Mouse (Mus musculus) limb, embryonic 14.5 days (tissue): ENCODE data around the gene Ube4b. TPM values are rescaled to one million over a fixed set of nuclear protein-coding genes. Genes with fewer than 3 reads are reported as not detected.
"Not testable (repeated sequence)": the region's sequence is repeated elsewhere in the genome, so short reads cannot be mapped to it uniquely, and the experiment has no call there.

Experiments used
- ATAC-seq: fragments of 200-750 bp; cut with Nextera tagmentation; 2 replicates; pipeline ENCODE4 v1.8.0; 2017; ENCODE audit warnings: low read depth, moderate number of reproducible peaks, moderate TSS enrichment; ENCODE audit not compliant: low FRiP score
- DNase-seq: peaks from one replicate; pipeline ENCODE4 v3.0.0-alpha.2; 2015; ENCODE audit warnings: low spot score
- H3K27ac ChIP-seq: fragments of 300-500 bp; sonication (generic); replicated peaks from 2 replicates; pipeline ENCODE4 v1.5.1; 2014; ENCODE audit warnings: low read depth, mild to moderate bottlenecking, low read length, moderate library complexity, mixed read lengths
- H3K27me3 ChIP-seq: fragments of 300-500 bp; sonication (generic); 2 replicates; pipeline ENCODE4 v1.6.1; 2014; ENCODE audit warnings: low read length, mixed read lengths; ENCODE audit not compliant: control insufficient read depth, insufficient read depth
- H3K36me3 ChIP-seq: fragments of 300-500 bp; sonication (generic); 2 replicates; pipeline ENCODE4 v1.6.1; 2014; ENCODE audit warnings: mild to moderate bottlenecking, low read length, moderate library complexity, mixed read lengths; ENCODE audit not compliant: control insufficient read depth, insufficient read depth
- H3K4me1 ChIP-seq: fragments of 300-500 bp; sonication (generic); 2 replicates; pipeline ENCODE4 v1.6.1; 2014; ENCODE audit warnings: antibody characterized with exemption, low read length, mixed read lengths; ENCODE audit not compliant: control insufficient read depth, insufficient read depth
- H3K4me2 ChIP-seq: fragments of 300-500 bp; sonication (generic); replicated peaks from 2 replicates; pipeline ENCODE4 v1.6.1; 2014; ENCODE audit warnings: low read depth, mild to moderate bottlenecking, low read length, moderate library complexity; ENCODE audit not compliant: severe bottlenecking
- H3K4me3 ChIP-seq: fragments of 300-500 bp; sonication (generic); replicated peaks from 2 replicates; pipeline ENCODE4 v1.5.1; 2014; ENCODE audit warnings: low read length
- H3K9ac ChIP-seq: fragments of 300-500 bp; sonication (generic); 2 replicates; pipeline ENCODE4 v1.6.1; 2014; ENCODE audit warnings: mild to moderate bottlenecking, low read depth, low read length, moderate library complexity; ENCODE audit not compliant: severe bottlenecking
- H3K9me3 ChIP-seq: fragments of 300-500 bp; sonication (generic); 2 replicates; pipeline ENCODE4 v1.6.1; 2016; ENCODE audit warnings: low read length; ENCODE audit not compliant: control insufficient read depth
- POLR2A ChIP-seq: fragments of 200-500 bp; IDR thresholded peaks from 2 replicates; pipeline ENCODE4 v1.8.0; 2012; ENCODE audit warnings: inconsistent platforms, mild to moderate bottlenecking, moderate library complexity, borderline replicate concordance; ENCODE audit not compliant: insufficient read depth, insufficient read length; ENCODE audit errors: extremely low read depth
- WGBS: fragments of 180-500 bp; shearing (Covaris S2); extraction: QIAGEN DNeasy Blood & Tissue Kit; methylation state at CpG from one replicate; pipeline ENCODE4 v1.1.7; 2014; 5-methylcytosine and 5-hydroxymethylcytosine counted together
- polyA plus RNA-seq, 2 experiments: library from polyadenylated mRNA; depleted of rRNA in 1 of 2; stranded (reverse) in 1 of 2; unstranded in 1 of 2; fragments of >200 nt; fragmentation: Nextera tagmentation in 1 of 2; extraction: Ambion mirVana in 1 of 2; gene quantifications; 2 replicates each; pipeline versions ENCODE4 v1.2.1 to v1.2.3; 2012 to 2014

Ube4b gene
- polyA plus RNA-seq, 2 experiments = 39.8 to 82.1 TPM

DNA sequence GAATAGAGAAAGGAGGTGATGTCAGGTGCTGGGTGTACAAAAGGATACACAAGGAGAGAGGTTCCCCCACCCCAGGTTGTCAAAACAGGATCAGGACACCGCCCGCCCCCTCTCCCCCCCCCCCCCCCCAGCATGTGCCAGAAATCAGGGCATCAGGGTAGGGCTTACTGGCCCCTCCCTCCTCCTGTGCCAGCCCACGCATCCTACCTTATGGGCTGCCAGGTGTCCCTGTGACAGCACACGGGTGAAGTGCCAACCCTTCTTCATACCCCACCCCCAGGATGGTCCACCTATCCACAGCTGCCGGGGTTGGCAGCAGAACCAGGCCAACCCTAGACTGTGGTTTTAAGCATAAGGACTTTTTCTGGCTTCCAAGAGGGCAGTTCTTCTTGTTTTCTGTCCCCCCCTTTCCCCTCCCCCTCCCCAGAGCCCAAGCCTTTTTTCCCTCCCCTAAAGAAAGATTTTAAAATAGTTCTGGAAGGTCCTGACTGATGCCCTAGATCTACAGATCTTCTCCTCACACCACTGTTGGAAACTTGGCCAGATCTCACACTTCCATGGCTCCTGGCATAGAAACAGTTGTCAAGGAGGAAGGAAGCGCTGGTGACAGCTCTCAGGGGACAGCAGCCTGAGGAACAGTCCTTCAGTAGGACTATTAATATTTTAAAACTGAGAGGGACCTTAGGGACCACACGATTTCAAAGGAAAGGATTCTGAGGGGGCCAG lies 35.2 kb upstream of the Ube4b start:
- H3K27me3 ChIP-seq = no peaks in the 10 kb centered on the region
- H3K4me3 ChIP-seq = no peak overlapping the region
- H3K27ac ChIP-seq = no peak overlapping the region
- H3K9ac ChIP-seq = no peak overlapping the region
- H3K36me3 ChIP-seq = no peaks in the 10 kb centered on the region
- no peak overlapping the region for H3K4me2 ChIP-seq
- ATAC-seq (no peak), DNase-seq (no peak)
- H3K9me3 ChIP-seq = no peaks in the 10 kb centered on the region
- TF ChIP-seq POLR2A = no peak
- WGBS = 69% methylated on average over 7 of the region's 7 CpGs
- H3K4me1 ChIP-seq = no peaks in the 10 kb centered on the region

DNA sequence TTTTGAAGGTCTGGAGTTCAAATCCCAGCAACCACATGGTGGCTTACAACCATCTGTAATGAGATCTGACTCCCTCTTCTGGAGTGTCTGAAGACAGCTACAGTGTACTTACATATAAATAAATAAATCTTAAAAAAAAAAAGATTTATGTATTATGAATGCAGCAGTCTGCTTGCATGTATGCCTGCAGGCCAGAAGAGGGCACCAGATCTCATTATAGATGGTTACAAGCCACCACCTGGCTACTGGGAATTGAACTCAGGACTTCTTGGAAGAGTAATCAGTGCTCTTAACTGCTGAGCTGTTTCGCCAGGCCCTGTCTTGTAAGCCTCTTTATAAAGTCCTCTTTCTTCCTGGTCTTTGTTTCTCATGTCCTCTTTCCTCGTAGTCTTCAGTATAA lies 33.9 kb upstream of the Ube4b start:
- not testable (repeated sequence) for H3K27me3 ChIP-seq, H3K4me2 ChIP-seq, ATAC-seq, H3K4me1 ChIP-seq, H3K36me3 ChIP-seq, DNase-seq, H3K4me3 ChIP-seq, H3K9me3 ChIP-seq, H3K27ac ChIP-seq, H3K9ac ChIP-seq
- WGBS = 90% methylated on average over 2 of the region's 2 CpGs

DNA sequence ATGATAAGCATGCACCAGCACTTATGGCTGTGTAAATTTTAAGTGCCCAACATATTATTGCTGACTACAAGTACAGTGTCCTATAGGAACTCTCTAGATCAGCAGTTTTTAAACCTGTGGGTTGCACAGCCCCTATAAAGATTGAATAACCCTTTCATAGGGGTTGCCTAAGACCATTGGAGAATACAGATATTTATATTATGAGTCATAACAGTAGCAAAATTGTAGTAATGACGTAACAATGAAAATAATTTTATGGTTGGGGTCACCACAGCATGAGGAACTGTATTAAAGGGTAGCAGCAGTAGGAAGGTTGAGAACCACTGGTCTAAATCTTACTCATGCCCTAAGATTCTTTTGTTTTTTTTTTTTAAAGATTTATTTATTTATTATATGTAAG lies 32.9 kb upstream of the Ube4b start:
- Histone ChIP-seq H3K9me3 (no peaks in the 10 kb centered on the region), H3K4me2 (no peak overlapping the region), H3K27me3 (no peaks in the 10 kb centered on the region), H3K36me3 (no peaks in the 10 kb centered on the region), H3K9ac (no peak overlapping the region), H3K27ac (no peak overlapping the region), H3K4me1 (no peaks in the 10 kb centered on the region), H3K4me3 (no peak overlapping the region)
- no peak for TF ChIP-seq POLR2A
- WGBS = 71% methylated on average over 1 of the region's 1 CpGs
- no peak for ATAC-seq
- DNase-seq = no peak

DNA sequence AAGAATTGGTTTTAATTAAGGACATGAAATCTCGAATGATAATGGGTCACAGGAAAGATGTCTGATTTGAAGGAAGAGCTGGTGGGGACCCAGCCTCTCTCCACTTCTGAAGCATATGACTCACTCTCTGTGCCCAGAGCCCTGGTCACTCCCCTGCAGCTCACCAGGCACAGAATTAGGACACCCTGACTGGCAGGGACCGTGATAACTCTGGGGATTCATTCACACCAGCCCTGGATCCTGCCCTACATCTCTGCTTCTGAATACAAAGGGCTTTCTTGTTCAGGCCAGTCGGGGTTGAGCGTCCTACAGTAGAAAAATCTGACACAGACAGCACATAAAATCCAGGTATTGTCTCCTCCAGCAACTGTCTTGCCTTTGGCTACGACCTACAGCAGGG lies 32.0 kb upstream of the Ube4b start:
- ATAC-seq (no peak), DNase-seq (no peak)
- no peak overlapping the region for H3K4me3 ChIP-seq
- no peak overlapping the region for H3K4me2 ChIP-seq
- H3K27ac ChIP-seq = no peak overlapping the region
- H3K36me3 ChIP-seq = no peaks in the 10 kb centered on the region
- no peaks in the 10 kb centered on the region for H3K9me3 ChIP-seq
- no peak overlapping the region for H3K9ac ChIP-seq
- no peak for TF ChIP-seq POLR2A
- H3K27me3 ChIP-seq = no peaks in the 10 kb centered on the region
- H3K4me1 ChIP-seq = no peaks in the 10 kb centered on the region
- WGBS = 61% methylated on average over 5 of the region's 5 CpGs

DNA sequence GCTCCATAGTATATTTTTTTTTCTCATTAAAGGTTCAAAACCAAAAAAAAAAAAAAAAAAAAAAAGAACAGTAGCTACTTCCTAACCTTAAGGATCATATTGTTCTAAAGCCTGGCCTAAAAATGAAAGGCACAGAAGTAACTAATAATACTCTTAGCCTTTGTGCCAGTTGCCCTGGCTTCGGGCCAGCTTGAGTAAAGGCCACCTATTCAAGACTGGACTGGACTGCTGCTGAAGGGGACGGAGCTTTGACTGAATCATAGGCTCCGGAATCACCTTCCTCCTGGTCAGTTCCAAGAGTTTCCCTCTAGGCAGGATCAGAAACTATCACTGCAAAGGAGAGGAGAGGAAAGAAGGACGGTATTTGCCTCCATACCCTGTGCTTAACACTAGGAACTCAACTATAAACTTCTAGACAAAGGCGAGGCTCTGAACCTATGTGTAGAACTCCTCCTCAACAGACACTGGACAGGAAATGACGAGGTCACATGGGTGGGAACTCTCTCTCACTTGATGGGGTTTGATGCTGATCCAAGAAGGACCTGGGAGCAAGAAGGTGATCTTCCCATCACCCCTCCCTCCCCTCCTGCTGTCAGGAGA lies 31.4 kb upstream of the Ube4b start:
- Histone ChIP-seq H3K27ac (no peak overlapping the region), H3K36me3 (no peaks in the 10 kb centered on the region), H3K4me1 (no peaks in the 10 kb centered on the region), H3K4me3 (no peak overlapping the region), H3K9me3 (no peaks in the 10 kb centered on the region), H3K4me2 (no peak overlapping the region), H3K9ac (no peak overlapping the region), H3K27me3 (no peaks in the 10 kb centered on the region)
- DNase-seq (no peak), ATAC-seq (no peak)
- no peak for TF ChIP-seq POLR2A
- 78% methylated on average over 6 of the region's 6 CpGs for WGBS

DNA sequence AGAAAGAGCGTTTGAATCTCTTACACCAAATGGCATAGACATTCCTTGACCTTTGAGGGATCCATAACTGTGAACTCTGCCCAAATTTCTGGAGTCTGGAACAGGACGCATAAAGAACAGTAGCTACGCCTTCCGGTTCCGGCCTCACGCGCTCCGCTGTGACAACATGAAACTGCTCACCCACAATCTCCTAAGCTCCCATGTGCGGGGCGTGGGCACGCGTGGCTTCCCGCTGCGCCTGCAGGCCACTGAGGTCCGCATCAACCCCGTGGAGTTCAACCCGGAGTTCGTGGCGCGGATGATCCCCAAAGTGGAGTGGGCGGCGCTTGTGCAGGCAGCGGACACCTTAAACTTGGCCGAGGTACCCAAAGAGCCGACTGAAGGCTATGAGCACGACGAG lies 30.6 kb upstream of the Ube4b start:
- not testable (repeated sequence) for H3K4me1 ChIP-seq, ATAC-seq, H3K4me2 ChIP-seq, H3K36me3 ChIP-seq, H3K4me3 ChIP-seq, H3K27ac ChIP-seq, H3K9ac ChIP-seq, H3K27me3 ChIP-seq, DNase-seq, H3K9me3 ChIP-seq
- WGBS = 85% methylated on average over 25 of the region's 27 CpGs
